Mouse (Mus musculus) MEL (cell line): ENCODE results near the gene Nr2f1. TPM values are rescaled to one million over a fixed set of nuclear protein-coding genes. Genes with fewer than 3 reads are reported as not detected.

Source experiments
- DNase-seq: peaks from one replicate; pipeline ENCODE4 v3.0.0; 2011; ENCODE audit warnings: low read depth, low spot score
- H3K27ac ChIP-seq: 2 replicates; pipeline ENCODE4 v1.5.1; 2012; ENCODE audit warnings: low read depth, mild to moderate bottlenecking, control low read depth, low read length, moderate library complexity; ENCODE audit not compliant: control insufficient read depth
- H3K27me3 ChIP-seq, 2 experiments: fragments of 150-350 bp in 1 of 2; sonication (generic) in 1 of 2; 2 replicates each; pipeline ENCODE4 v1.6.1; 2012; ENCODE audit warnings: low read length in 2 of 2, mild to moderate bottlenecking in 2 of 2, improper control_type of control experiment in 1 of 2, moderate library complexity in 1 of 2; ENCODE audit not compliant: insufficient read depth in 2 of 2, control insufficient read depth in 1 of 2
- H3K36me3 ChIP-seq, 2 experiments: 2 replicates each; pipeline ENCODE4 v1.6.1; 2012 to 2014; ENCODE audit warnings: low read length in 2 of 2, improper control_type of control experiment in 1 of 2, inconsistent platforms in 1 of 2, mild to moderate bottlenecking in 1 of 2; ENCODE audit not compliant: insufficient read depth in 2 of 2, control insufficient read depth in 1 of 2
- H3K4me1 ChIP-seq, 2 experiments: fragments of 150-350 bp in 1 of 2; sonication (generic) in 1 of 2; 2 replicates each; pipeline ENCODE4 v1.6.1; 2012; ENCODE audit warnings: low read length in 2 of 2, improper control_type of control experiment in 1 of 2, mild to moderate bottlenecking in 1 of 2; ENCODE audit not compliant: insufficient read depth in 2 of 2, control insufficient read depth in 1 of 2
- H3K4me3 ChIP-seq, 2 experiments: fragments of 150-350 bp in 1 of 2; sonication (generic) in 1 of 2; 2 replicates each; pipeline ENCODE4 v1.5.1; 2012; ENCODE audit warnings: low read depth in 2 of 2, low read length in 2 of 2, mild to moderate bottlenecking in 2 of 2, moderate library complexity in 2 of 2, control low read depth in 1 of 2, improper control_type of control experiment in 1 of 2; ENCODE audit not compliant: control insufficient read depth in 1 of 2, insufficient read depth in 1 of 2
- H3K79me2 ChIP-seq: 2 replicates; pipeline ENCODE4 v1.6.1; 2012; ENCODE audit warnings: mild to moderate bottlenecking, low read length, moderate library complexity; ENCODE audit not compliant: control insufficient read depth, poor library complexity, insufficient read depth
- H3K9ac ChIP-seq: 2 replicates; pipeline ENCODE4 v1.6.1; 2012; ENCODE audit warnings: low read depth, mild to moderate bottlenecking, control low read depth, low read length, moderate library complexity; ENCODE audit not compliant: control insufficient read depth, poor library complexity, severe bottlenecking
- H3K9me3 ChIP-seq: fragments of 150-350 bp; sonication (generic); replicated peaks from 2 replicates; pipeline ENCODE4 v1.6.1; 2012; ENCODE audit warnings: mild to moderate bottlenecking, low read length, improper control_type of control experiment, moderate library complexity; ENCODE audit not compliant: insufficient read depth
- BHLHE40 ChIP-seq: IDR thresholded peaks from 2 replicates; pipeline ENCODE4 v1.6.1; 2012; ENCODE audit warnings: low read depth, mild to moderate bottlenecking, inconsistent platforms, low read length, improper control_type of control experiment, borderline replicate concordance
- CHD1 ChIP-seq: IDR thresholded peaks from 2 replicates; pipeline ENCODE4 v1.6.1; 2012; ENCODE audit warnings: low read depth, mild to moderate bottlenecking, inconsistent platforms, low read length, improper control_type of control experiment
- E2F4 ChIP-seq: IDR thresholded peaks from 2 replicates; pipeline ENCODE4 v1.6.1; 2011; ENCODE audit warnings: low read depth, low read length, improper control_type of control experiment, borderline replicate concordance
- ETS1 ChIP-seq: IDR thresholded peaks from 2 replicates; pipeline ENCODE4 v1.6.1; 2012; ENCODE audit warnings: low read depth, mild to moderate bottlenecking, inconsistent platforms, low read length, improper control_type of control experiment, moderate library complexity
- GATA1 ChIP-seq: IDR thresholded peaks from 2 replicates; pipeline ENCODE4 v1.6.1; 2011; ENCODE audit warnings: low read depth, low read length, improper control_type of control experiment
- HCFC1 ChIP-seq: IDR thresholded peaks from 2 replicates; pipeline ENCODE4 v1.6.1; 2012; ENCODE audit warnings: low read depth, mild to moderate bottlenecking, inconsistent platforms, low read length, improper control_type of control experiment, moderate library complexity
- JUND ChIP-seq: IDR thresholded peaks from 2 replicates; pipeline ENCODE4 v1.6.1; 2011; ENCODE audit warnings: low read depth, mild to moderate bottlenecking, improper control_type of control experiment, low read length
- MAFK ChIP-seq: IDR thresholded peaks from 2 replicates; pipeline ENCODE4 v1.6.1; 2011; ENCODE audit warnings: low read depth, mild to moderate bottlenecking, low read length, improper control_type of control experiment, borderline replicate concordance
- MYC ChIP-seq: IDR thresholded peaks from 2 replicates; pipeline ENCODE4 v1.6.1; 2011; ENCODE audit warnings: low read depth, mild to moderate bottlenecking, low read length, improper control_type of control experiment, moderate library complexity
- NRF1 ChIP-seq: IDR thresholded peaks from 2 replicates; pipeline ENCODE4 v1.6.1; 2014; ENCODE audit warnings: low read depth, mild to moderate bottlenecking, inconsistent platforms, low read length, improper control_type of control experiment, moderate library complexity; ENCODE audit not compliant: poor library complexity, insufficient read depth, severe bottlenecking
- POLR2A ChIP-seq, 2 experiments: IDR thresholded peaks; 2 replicates each; pipeline ENCODE4 v1.6.1; 2011 to 2012; ENCODE audit warnings: low read length in 2 of 2, mild to moderate bottlenecking in 2 of 2, control low read depth in 1 of 2, improper control_type of control experiment in 1 of 2, low read depth in 1 of 2, moderate library complexity in 1 of 2; ENCODE audit not compliant: control insufficient read depth in 1 of 2, insufficient read depth in 1 of 2, poor library complexity in 1 of 2
- RAD21 ChIP-seq: IDR thresholded peaks from 2 replicates; pipeline ENCODE4 v1.6.1; 2011; ENCODE audit warnings: mild to moderate bottlenecking, low read depth, low read length, improper control_type of control experiment
- RCOR1 ChIP-seq: IDR thresholded peaks from 2 replicates; pipeline ENCODE4 v1.6.1; 2012; ENCODE audit warnings: low read depth, mild to moderate bottlenecking, inconsistent platforms, low read length, improper control_type of control experiment
- TAL1 ChIP-seq: IDR thresholded peaks from 2 replicates; pipeline ENCODE4 v1.6.1; 2012; ENCODE audit warnings: mild to moderate bottlenecking, inconsistent platforms, low read length, moderate library complexity, mixed read lengths
- TBP ChIP-seq: IDR thresholded peaks from 2 replicates; pipeline ENCODE4 v1.8.0; 2011; ENCODE audit warnings: low read depth, low read length, improper control_type of control experiment
- TCF12 ChIP-seq: IDR thresholded peaks from 2 replicates; pipeline ENCODE4 v1.6.1; 2014; ENCODE audit warnings: low read depth, mild to moderate bottlenecking, inconsistent platforms, low read length, improper control_type of control experiment, moderate library complexity
- USF1 ChIP-seq: IDR thresholded peaks from 2 replicates; pipeline ENCODE4 v1.6.1; 2014; ENCODE audit warnings: low read depth, mild to moderate bottlenecking, inconsistent platforms, low read length, improper control_type of control experiment, moderate library complexity
- USF2 ChIP-seq, 2 experiments: IDR thresholded peaks; 2 replicates each; pipeline ENCODE4 v1.6.1; 2011 to 2012; ENCODE audit warnings: improper control_type of control experiment in 2 of 2, low read length in 2 of 2, borderline replicate concordance in 1 of 2, inconsistent platforms in 1 of 2, low read depth in 1 of 2, mild to moderate bottlenecking in 1 of 2; ENCODE audit not compliant: insufficient read depth in 1 of 2
- ZC3H11A ChIP-seq: IDR thresholded peaks from 2 replicates; pipeline ENCODE4 v1.6.1; 2012; ENCODE audit warnings: low read depth, mild to moderate bottlenecking, inconsistent platforms, low read length, improper control_type of control experiment
- ZKSCAN1 ChIP-seq: IDR thresholded peaks from 2 replicates; pipeline ENCODE4 v1.6.1; 2012; ENCODE audit warnings: low read depth, mild to moderate bottlenecking, inconsistent platforms, low read length, improper control_type of control experiment, moderate library complexity
- polyA plus RNA-seq, 2 experiments: library from polyadenylated mRNA; stranded (reverse) in 1 of 2; unstranded in 1 of 2; fragments of >175 nt in 1 of 2; fragments of >200 nt in 1 of 2; gene quantifications; 2 replicates each; pipeline versions ENCODE4 v1.2.1 to v1.2.4; 2012; ENCODE audit warnings: low replicate concordance in 2 of 2, low read depth in 1 of 2; ENCODE audit not compliant: insufficient read length in 2 of 2, insufficient read depth in 1 of 2, missing spikeins in 1 of 2
- total RNA-seq: library from RNA; depleted of rRNA; stranded (reverse); fragments of 300-350 nt; gene quantifications from 2 replicates; pipeline ENCODE4 v1.2.3, GENCODE M21; 2012

Nr2f1 gene
- total and polyA plus RNA-seq, 3 experiments, result 9.9 to 27.1 TPM; not detected in 1

GRCm38 (mm10) chr13:78212111-78212510 is 12.6 kb upstream of the Nr2f1 start:
- Histone ChIP-seq H3K79me2 (no peaks in the 10 kb centered on the region), H3K27ac (no peak overlapping the region), H3K27me3 (no peaks in the 10 kb centered on the region), H3K4me3 (no peak overlapping the region), H3K36me3 (peaks cover 0 to 5% of the 10 kb centered on the region in 2 experiments; a peak in 2 of 4 replicates), H3K9ac (no peak overlapping the region), H3K4me1 (peaks cover 0 to 3% of the 10 kb centered on the region in 2 experiments; a peak in 3 of 4 replicates), H3K9me3 (no peaks in the 10 kb centered on the region)
- no peak for DNase-seq
- no peak for TF ChIP-seq RAD21
- no peak for TF ChIP-seq HCFC1
- no peak for TF ChIP-seq TCF12
- no peak for TF ChIP-seq ZKSCAN1
- TF ChIP-seq RCOR1, result no peak
- no peak for TF ChIP-seq CHD1
- TF ChIP-seq USF1, result no peak
- no peak for TF ChIP-seq NRF1
- no peak for TF ChIP-seq MAFK
- no peak for TF ChIP-seq POLR2A (IDR thresholded peaks at IDR 0.05; ENCODE audit: control insufficient read depth in 1 of 2, insufficient read depth in 1 of 2, low read depth in 1 of 2, low read length in 2 of 2, poor library complexity in 1 of 2)
- no peak for TF ChIP-seq E2F4
- no peak for TF ChIP-seq ZC3H11A
- no peak for TF ChIP-seq MYC
- TF ChIP-seq ETS1, result no peak
- TF ChIP-seq TAL1, result no peak
- no peak for TF ChIP-seq GATA1
- TF ChIP-seq JUND, result no peak
- no peak for TF ChIP-seq BHLHE40
- TF ChIP-seq, all 39 proteins: peak for 0

DNA sequence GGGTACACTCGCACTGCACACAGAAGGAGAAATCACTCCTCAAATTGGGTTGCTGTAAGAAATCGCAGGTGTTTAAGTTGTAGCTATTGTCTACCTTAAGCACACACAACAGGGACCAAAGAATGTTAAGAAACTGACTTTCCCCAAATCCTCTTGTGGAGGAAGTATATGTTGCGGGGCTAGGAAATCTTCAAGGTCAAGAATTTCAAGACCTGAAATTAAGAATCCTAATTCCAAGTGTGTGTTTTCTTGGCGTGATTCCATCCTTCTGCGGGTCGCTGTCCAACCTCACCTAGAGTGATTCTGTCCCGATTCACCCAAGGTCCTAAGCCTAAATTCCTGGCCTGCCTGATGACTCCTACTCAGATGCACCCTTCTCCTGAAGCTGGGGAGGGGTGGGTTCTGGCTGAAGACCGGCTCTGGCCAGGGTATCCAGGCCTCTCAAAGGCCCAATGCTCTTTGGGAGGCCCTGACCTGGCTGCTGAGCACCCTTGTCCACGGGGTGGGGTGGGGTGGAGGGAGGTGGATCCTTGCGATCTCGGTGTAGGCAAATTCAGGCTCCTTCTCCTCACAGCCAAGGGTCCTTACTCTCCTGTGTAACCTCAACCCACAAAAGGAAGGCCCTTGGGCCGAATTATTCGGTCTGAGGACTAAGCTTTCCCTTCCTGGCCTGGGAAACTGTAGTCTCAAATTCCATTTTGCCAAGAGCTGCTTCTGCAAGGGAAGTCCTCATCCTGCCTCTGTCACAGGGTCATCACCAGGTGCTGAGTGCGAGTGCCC is 11.9 kb upstream of the Nr2f1 start:
- no peaks in the 10 kb centered on the region for H3K27me3 ChIP-seq
- TF ChIP-seq USF2 (IDR thresholded peaks at IDR 0.05; ENCODE audit: borderline replicate concordance in 1 of 2, insufficient read depth in 1 of 2, low read depth in 1 of 2, low read length in 2 of 2) (no peak), ZKSCAN1 (no peak), TBP (no peak)
- no peak overlapping the region for H3K9ac ChIP-seq
- no peak overlapping the region for H3K4me3 ChIP-seq
- no peak for DNase-seq
- no peak overlapping the region for H3K27ac ChIP-seq
- no peaks in the 10 kb centered on the region for H3K79me2 ChIP-seq
- H3K36me3 ChIP-seq, result peaks cover 0 to 6% of the 10 kb centered on the region in 2 experiments; a peak in 2 of 4 replicates
- H3K4me1 ChIP-seq, result peaks cover 0 to 3% of the 10 kb centered on the region in 2 experiments; a peak in 3 of 4 replicates
- no peaks in the 10 kb centered on the region for H3K9me3 ChIP-seq
